Mouse (Mus musculus): Measurements from ENCODE around the gene Agbl1. TPM values are rescaled to one million over a fixed set of nuclear protein-coding genes. Genes with fewer than 3 reads are reported as not detected.
"Not testable (repeated sequence)": the region's sequence is repeated elsewhere in the genome, so short reads cannot be mapped to it uniquely, and the experiment has no call there.

Agbl1 gene
- polyA plus RNA-seq (2015; fragmentation: Nextera tagmentation; extraction: Ambion mirVana), result 0.13 TPM in 1 of 2 replicates, not detected in the other

GRCm38 (mm10) chr7:76229311-76229937, at the start of gene Agbl1:
Gene Agbl1 (plus strand): TSS chr7:76229887.
- no peaks in the 10 kb centered on the region for H3K9me3 ChIP-seq
- no peak for ATAC-seq (ENCODE audit: low FRiP score)
- 67% methylated on average over 7 of the region's 7 CpGs for WGBS
- H3K27me3 ChIP-seq, result no peaks in the 10 kb centered on the region
- no peak within 1 kb of the TSS for H3K9ac ChIP-seq
- no peak within 1 kb of the TSS for H3K4me2 ChIP-seq
- H3K27ac ChIP-seq, result peak within 1 kb of the TSS; percentile 18; the same call in 1 of the 2 replicates
- no peak within 1 kb of the TSS for H3K4me3 ChIP-seq
- H3K36me3 ChIP-seq, result no peaks in the 10 kb centered on the region
- H3K4me1 ChIP-seq (replicated peaks), result peaks cover 4% of the 10 kb centered on the region; the same call in 1 of the 2 replicates

- Histone ChIP-seq H3K9ac (0 out of 2 replicates have a peak overlapping the region, but pooled peaks have one; percentile 24), H3K27me3 (no peaks in the 10 kb centered on the region), H3K4me2 (peak overlapping the region; percentile 43), H3K4me3 (peak overlapping the region; percentile 15; the same call in 1 of the 2 replicates), H3K27ac (peak overlapping the region; percentile 83), H3K36me3 (no peaks in the 10 kb centered on the region), H3K4me1 (replicated peaks) (peaks cover 25% of the 10 kb centered on the region), H3K9me3 (no peaks in the 10 kb centered on the region)
- peak; percentile 93 for ATAC-seq (ENCODE audit: low FRiP score)
- WGBS, result 19% methylated on average over 7 of the region's 7 CpGs
These were observed 44.6 kb upstream of the Agbl1 start for GRCm38 (mm10) chr7:76185005-76185658.

GRCm38 (mm10) chr7:76185681-76186121, 44.0 kb upstream of the Agbl1 start:
- peaks cover 25% of the 10 kb centered on the region for H3K4me1 ChIP-seq (replicated peaks)
- H3K9me3 ChIP-seq, result no peaks in the 10 kb centered on the region
- H3K4me2 ChIP-seq, result peak overlapping the region; percentile 43
- H3K27me3 ChIP-seq, result no peaks in the 10 kb centered on the region
- H3K4me3 ChIP-seq, result peak overlapping the region; percentile 15; the same call in 1 of the 2 replicates
- WGBS, result 20% methylated on average over 6 of the region's 6 CpGs
- 0 out of 2 replicates have a peak overlapping the region, but pooled peaks have one; percentile 24 for H3K9ac ChIP-seq
- peak overlapping the region; percentile 83 for H3K27ac ChIP-seq
- no peaks in the 10 kb centered on the region for H3K36me3 ChIP-seq
- ATAC-seq (ENCODE audit: low FRiP score), result peak; percentile 75

- H3K4me3 ChIP-seq, result no peak overlapping the region
- WGBS, result 78% methylated on average over 4 of the region's 4 CpGs
- H3K36me3 ChIP-seq, result no peaks in the 10 kb centered on the region
- no peaks in the 10 kb centered on the region for H3K4me1 ChIP-seq (replicated peaks)
- no peaks in the 10 kb centered on the region for H3K9me3 ChIP-seq
- H3K4me2 ChIP-seq, result no peak overlapping the region
- H3K27ac ChIP-seq, result no peak overlapping the region
- no peak overlapping the region for H3K9ac ChIP-seq
- H3K27me3 ChIP-seq, result no peaks in the 10 kb centered on the region
- ATAC-seq (ENCODE audit: low FRiP score), result no peak
These were observed 11.1 kb upstream of the Agbl1 start for GRCm38 (mm10) chr7:76218546-76218945.

- WGBS, result 78% methylated on average over 7 of the region's 7 CpGs
- no peaks in the 10 kb centered on the region for H3K36me3 ChIP-seq
- H3K4me1 ChIP-seq (replicated peaks), result no peaks in the 10 kb centered on the region
- no peaks in the 10 kb centered on the region for H3K9me3 ChIP-seq
- no peak overlapping the region for H3K4me2 ChIP-seq
- no peak overlapping the region for H3K9ac ChIP-seq
- H3K4me3 ChIP-seq, result no peak overlapping the region
- ATAC-seq (ENCODE audit: low FRiP score), result no peak
- H3K27ac ChIP-seq, result no peak overlapping the region
- H3K27me3 ChIP-seq, result no peaks in the 10 kb centered on the region
These were observed 9.8 kb upstream of the Agbl1 start for GRCm38 (mm10) chr7:76219797-76220469.

GRCm38 (mm10) chr7:76222691-76223090, 7.0 kb upstream of the Agbl1 start:
- no peak for ATAC-seq (ENCODE audit: low FRiP score)
- Histone ChIP-seq H3K27me3 (no peaks in the 10 kb centered on the region), H3K4me1 (replicated peaks) (no peaks in the 10 kb centered on the region), H3K27ac (no peak overlapping the region), H3K9ac (no peak overlapping the region), H3K36me3 (no peaks in the 10 kb centered on the region), H3K4me3 (no peak overlapping the region), H3K9me3 (no peaks in the 10 kb centered on the region), H3K4me2 (no peak overlapping the region)
- 90% methylated on average over 2 of the region's 2 CpGs for WGBS

GRCm38 (mm10) chr7:76228881-76229280, 806 bp upstream of the Agbl1 start:
- no peak overlapping the region for H3K4me3 ChIP-seq
- ATAC-seq (ENCODE audit: low FRiP score), result no peak
- WGBS, result 58% methylated on average over 2 of the region's 2 CpGs
- no peak overlapping the region for H3K4me2 ChIP-seq
- no peak overlapping the region for H3K27ac ChIP-seq
- H3K9ac ChIP-seq, result no peak overlapping the region
- peaks cover 4% of the 10 kb centered on the region; the same call in 1 of the 2 replicates for H3K4me1 ChIP-seq (replicated peaks)
- no peaks in the 10 kb centered on the region for H3K27me3 ChIP-seq
- H3K9me3 ChIP-seq, result no peaks in the 10 kb centered on the region
- H3K36me3 ChIP-seq, result no peaks in the 10 kb centered on the region

GRCm38 (mm10) chr7:76234321-76234720, 4.6 kb downstream of the Agbl1 start:
- WGBS, result 93% methylated on average over 2 of the region's 2 CpGs
- H3K4me1 ChIP-seq (replicated peaks), result peaks cover 4% of the 10 kb centered on the region; the same call in 1 of the 2 replicates
- H3K27ac ChIP-seq, result no peak overlapping the region
- no peak overlapping the region for H3K4me2 ChIP-seq
- ATAC-seq (ENCODE audit: low FRiP score), result no peak
- no peaks in the 10 kb centered on the region for H3K36me3 ChIP-seq
- no peak overlapping the region for H3K9ac ChIP-seq
- H3K9me3 ChIP-seq, result no peaks in the 10 kb centered on the region
- H3K4me3 ChIP-seq, result no peak overlapping the region
- H3K27me3 ChIP-seq, result no peaks in the 10 kb centered on the region

GRCm38 (mm10) chr7:76237497-76237896, 7.8 kb downstream of the Agbl1 start:
- Histone ChIP-seq H3K27me3 (no peaks in the 10 kb centered on the region), H3K27ac (no peak overlapping the region), H3K9me3 (no peaks in the 10 kb centered on the region), H3K4me1 (replicated peaks) (no peaks in the 10 kb centered on the region), H3K4me3 (no peak overlapping the region), H3K4me2 (no peak overlapping the region), H3K9ac (no peak overlapping the region), H3K36me3 (no peaks in the 10 kb centered on the region)
- WGBS, result 89% methylated on average over 4 of the region's 4 CpGs
- no peak for ATAC-seq (ENCODE audit: low FRiP score)

- H3K27ac ChIP-seq; H3K9me3 ChIP-seq; H3K4me1 ChIP-seq (replicated peaks); H3K4me2 ChIP-seq; H3K27me3 ChIP-seq; H3K36me3 ChIP-seq; H3K9ac ChIP-seq; ATAC-seq (ENCODE audit: low FRiP score); H3K4me3 ChIP-seq: not testable (repeated sequence)
- 97% methylated on average over 18 of the region's 18 CpGs for WGBS
These were observed 15.2 kb downstream of the Agbl1 start for GRCm38 (mm10) chr7:76244839-76245238.

- Histone ChIP-seq H3K9ac (no peak overlapping the region), H3K9me3 (no peaks in the 10 kb centered on the region), H3K4me1 (replicated peaks) (no peaks in the 10 kb centered on the region), H3K4me3 (no peak overlapping the region), H3K4me2 (no peak overlapping the region), H3K27ac (no peak overlapping the region), H3K36me3 (no peaks in the 10 kb centered on the region), H3K27me3 (no peaks in the 10 kb centered on the region)
- ATAC-seq (ENCODE audit: low FRiP score), result no peak
These were observed 45.4 kb downstream of the Agbl1 start for GRCm38 (mm10) chr7:76275061-76275460.

- Histone ChIP-seq H3K4me2 (no peak overlapping the region), H3K9ac (no peak overlapping the region), H3K4me3 (no peak overlapping the region), H3K4me1 (replicated peaks) (no peaks in the 10 kb centered on the region), H3K36me3 (no peaks in the 10 kb centered on the region), H3K9me3 (no peaks in the 10 kb centered on the region), H3K27me3 (no peaks in the 10 kb centered on the region), H3K27ac (no peak overlapping the region)
- WGBS, result 43% methylated on average over 2 of the region's 2 CpGs
- ATAC-seq (ENCODE audit: low FRiP score), result no peak
These were observed 53.1 kb downstream of the Agbl1 start for GRCm38 (mm10) chr7:76282831-76283230.

All from hindbrain, embryonic 13.5 days (tissue).